Mouse (Mus musculus) kidney, postnatal 36 days (tissue): ENCODE results near the gene Dcbld2.
"Not testable (repeated sequence)": the region's sequence is repeated elsewhere in the genome, so short reads cannot be mapped to it uniquely, and the experiment has no call there.

ENCODE experiments used
- DNase-seq, 2 experiments: peaks; one replicate each; pipeline ENCODE4 v3.0.0; 2021 to 2022; ENCODE audit warnings: mixed read lengths in 2 of 2

Gene Dcbld2

DNA sequence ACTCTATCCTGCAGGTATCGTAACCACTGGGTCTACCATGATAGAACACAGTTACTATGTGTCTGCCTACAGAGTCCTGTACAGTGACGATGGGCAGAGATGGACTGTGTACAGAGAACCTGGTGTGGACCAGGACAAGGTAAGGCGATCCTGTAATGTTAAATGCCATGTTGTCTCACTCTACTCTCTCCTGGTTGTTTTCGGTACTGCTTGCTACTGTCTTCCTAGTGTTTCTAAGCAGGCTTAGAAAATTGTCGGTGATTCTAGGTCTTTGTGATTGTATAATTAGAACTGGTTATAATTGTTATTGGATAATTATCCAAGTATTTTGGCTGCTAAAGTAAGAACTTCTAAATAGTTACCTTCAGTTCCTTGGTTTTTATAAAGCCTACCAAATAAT, 43.4 kb downstream of the Dcbld2 start:
- DNase-seq: no peak

DNA sequence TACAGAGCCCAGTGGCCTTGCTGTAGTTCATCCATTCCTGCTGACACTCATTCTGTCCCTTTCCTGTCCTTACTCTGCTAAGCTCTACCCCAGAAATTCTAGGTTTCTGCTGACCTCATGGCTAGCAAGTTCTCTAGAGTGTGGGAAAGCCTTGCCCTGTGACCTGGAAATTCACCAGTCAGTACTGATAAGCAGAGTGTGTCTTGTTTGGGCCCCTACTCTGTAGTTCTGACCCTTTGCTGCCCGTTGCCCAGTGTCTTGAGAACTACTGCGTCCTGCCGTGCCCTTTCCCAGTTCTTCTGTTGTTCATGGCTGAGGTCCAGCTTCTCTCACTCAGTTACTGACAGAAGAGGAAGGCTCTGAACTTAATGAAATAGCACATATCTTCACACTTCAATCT, 44.9 kb downstream of the Dcbld2 start:
- peak; percentile 56 to 63 for DNase-seq

DNA sequence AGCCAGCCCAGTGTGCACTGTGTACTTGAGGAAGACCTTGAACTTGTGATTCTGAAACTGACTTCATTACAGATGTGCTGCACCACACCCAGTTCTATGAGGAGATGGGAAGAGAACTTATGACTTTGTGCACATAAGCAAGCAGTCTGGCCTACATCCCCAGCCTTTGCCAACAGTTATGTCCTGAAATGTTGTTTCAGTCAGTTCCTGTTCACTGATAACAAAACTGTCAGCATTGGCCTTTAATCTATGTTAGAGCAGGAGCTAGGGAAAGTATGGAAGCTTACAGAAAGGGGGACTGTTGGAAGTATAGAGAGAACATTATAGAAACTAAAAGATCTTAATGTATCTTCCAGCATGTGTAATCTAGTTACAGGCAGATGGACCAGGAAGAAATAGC, 45.6 kb downstream of the Dcbld2 start:
- no peak for DNase-seq

DNA sequence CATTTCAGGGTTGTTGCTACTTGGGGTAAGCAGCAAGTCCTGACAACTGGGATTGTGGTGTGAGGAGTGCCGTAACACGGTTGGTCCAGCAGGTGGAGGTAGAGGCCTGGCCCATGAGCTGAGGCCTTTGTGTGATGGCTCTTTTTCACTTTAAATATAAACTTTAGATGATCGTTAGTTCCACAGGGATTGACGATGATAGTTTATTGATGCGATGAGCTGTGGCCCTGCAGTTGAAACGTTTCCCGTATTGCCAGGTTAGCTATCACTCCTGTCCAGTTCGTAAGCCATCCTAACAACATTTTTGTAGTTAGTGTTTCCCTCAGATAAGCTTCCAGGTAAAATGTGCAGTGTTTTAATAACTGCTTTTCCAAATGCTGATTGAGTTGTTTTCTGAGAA, 46.4 kb downstream of the Dcbld2 start:
- peak; percentile 65 to 78 for DNase-seq

DNA sequence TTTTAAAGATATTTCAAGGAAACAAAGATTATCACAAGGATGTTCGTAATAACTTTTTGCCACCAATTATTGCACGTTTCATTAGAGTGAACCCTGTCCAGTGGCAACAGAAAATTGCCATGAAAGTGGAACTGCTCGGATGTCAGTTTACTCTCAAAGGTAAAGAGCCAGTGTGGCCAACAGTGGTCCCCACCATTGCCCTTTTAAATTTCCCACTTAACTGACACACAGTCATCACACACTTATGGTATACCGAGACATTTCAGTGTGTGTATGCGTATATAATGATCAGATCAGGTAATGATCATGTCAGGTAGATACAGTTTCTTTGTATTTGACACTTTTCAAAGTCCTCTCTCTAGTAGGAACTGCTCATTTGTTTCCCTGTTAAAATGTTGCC, 46.9 kb downstream of the Dcbld2 start:
- no peak for DNase-seq

DNA sequence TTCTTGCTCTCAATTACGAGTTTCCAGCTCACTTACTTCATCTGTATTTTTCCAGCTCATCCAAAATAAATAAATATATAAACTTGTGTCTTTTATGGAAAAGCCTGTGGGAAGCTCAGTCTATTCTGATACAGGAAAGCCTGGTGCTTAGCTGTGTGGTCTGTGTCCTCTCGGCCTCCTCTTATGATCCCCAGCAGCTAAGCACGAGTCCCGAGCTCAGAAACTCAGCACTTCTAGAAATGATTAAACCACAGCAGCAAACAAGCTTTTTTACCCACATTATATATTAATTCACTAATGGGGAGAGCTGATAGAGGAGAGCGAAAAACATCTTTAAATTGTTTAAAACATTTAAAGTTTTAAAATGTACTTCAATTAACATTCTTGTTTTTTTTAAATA, 48.2 kb downstream of the Dcbld2 start:
- peak; percentile 36 to 49 for DNase-seq

DNA sequence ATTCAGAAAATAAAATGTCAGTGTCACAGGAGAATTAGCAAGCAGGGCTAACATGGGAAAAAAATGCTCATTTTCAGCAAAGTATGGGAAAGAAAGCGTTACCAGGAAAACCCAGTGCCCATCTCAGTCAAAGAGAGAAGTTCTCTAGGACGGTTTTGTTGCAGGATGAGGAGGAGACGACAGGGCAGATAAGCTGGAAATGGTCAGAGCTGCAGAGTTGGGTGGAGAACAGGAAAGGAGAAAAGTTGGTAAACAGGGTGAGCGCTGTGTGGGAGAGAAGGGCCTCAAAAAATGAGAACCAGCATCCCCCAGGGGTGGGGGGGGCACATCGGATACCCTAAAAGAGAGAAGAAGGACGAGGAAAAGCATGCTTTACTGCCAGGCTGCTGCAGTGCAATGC, 48.7 kb downstream of the Dcbld2 start:
- DNase-seq: no peak

DNA sequence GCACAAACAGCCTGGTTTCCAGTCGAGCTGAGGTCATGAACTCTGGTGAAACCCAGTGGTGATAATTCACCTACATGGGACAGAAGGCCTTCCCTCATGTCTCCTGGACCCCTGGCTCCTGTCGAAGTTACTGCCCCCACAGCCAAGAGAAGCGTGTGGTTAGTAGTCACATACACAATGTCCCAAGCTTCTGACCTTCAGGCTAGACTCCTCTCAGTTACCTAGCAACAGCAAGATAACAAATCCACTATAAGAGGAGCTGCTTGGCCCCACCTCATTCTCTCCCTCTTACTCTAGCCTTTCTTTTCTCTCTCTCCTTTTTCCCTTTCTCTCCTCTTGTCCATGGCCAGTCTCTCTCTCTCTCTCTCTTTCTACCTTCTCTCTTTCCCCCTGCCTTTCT, 51.7 kb downstream of the Dcbld2 start:
- not testable (repeated sequence) for DNase-seq

DNA sequence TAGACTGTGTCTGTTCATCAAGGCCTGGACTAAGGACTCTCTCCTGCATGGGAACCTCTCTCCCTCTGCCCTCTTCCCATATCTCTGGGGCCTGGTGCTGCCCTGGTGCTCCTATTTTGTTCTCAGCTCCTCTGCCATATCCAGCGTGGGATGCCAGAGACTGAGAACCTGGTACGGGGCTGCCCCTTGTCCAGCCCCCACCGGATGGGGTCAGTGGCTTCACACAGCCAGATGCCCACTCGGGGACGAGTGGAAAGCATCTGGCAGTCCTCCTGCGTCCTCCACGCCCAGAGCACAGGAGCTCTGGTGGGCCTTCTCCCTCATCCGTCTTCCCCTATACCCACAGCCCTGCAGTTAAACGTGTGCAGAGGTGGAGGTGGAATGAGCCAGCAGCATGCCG, 52.1 kb downstream of the Dcbld2 start:
- DNase-seq: no peak

DNA sequence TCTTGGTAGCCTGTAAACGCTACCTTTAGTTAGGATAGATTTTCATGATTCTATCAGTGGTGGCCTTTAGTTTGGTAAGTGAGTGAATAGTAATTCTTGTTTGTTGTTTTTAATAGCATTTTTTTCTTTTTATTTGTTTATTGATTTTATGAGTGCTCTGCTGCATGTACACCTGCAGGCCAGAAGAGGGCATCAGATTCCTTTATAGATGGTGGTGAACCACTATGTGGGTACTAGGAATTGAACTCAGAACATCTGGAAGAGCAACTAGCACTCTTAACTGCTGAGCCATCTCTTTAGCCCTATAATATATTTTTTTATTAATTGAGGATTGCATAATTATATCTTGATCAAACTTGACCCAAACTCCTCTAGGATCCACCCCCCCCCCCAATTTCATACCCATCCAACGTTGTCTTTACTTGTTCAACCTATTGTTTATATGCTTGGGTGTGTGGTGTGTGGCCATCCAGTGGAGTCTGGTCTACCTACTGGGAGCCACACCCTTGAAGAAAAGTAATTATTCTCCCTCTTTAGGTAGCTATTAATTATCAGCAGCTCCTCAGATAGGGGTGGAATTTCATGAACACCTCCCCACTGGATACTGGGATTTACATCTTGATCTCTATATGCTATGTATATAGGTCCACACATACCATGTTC, 53.7 kb downstream of the Dcbld2 start:
- DNase-seq: no peak

DNA sequence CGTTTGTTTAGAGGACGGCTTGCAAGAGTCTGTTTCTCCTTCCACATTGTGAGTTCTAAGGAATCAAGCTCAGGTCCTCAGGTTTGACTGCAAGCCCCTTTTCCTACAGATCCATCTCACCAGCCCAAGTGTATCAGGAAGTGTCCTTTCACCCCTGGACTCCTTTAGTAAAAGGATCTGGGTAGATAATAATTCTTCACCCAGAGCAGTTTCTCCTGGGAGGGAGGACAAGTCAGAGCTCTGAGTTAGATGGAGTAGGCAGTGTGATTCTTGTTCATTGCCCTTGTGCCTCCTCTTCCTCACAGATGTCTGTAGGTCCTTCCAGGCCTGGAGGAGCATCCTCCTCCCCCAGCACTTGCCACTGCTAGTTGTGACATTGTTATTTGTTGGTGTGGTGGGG, 54.3 kb downstream of the Dcbld2 start:
- no peak for DNase-seq

DNA sequence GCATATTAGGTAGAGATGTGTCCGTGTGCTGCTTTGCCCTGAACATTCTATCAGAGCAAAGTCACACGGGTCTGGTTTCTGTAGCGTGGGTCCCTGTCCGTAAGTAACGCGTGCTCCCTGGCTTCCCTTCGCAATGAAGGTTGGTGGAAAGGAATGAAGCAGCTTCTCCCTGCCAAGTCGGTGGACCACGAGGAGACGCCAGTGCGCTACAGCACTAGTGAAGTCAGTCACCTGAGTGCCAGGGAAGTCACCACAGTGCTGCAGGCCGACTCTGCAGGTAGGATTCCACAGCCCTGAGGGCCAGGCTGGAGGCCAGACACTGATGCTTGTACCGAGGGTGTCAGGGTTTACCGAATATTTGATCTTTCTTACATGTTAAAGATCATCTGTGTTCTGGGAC, 55.8 kb downstream of the Dcbld2 start:
- peak; percentile 62 to 71 for DNase-seq

DNA sequence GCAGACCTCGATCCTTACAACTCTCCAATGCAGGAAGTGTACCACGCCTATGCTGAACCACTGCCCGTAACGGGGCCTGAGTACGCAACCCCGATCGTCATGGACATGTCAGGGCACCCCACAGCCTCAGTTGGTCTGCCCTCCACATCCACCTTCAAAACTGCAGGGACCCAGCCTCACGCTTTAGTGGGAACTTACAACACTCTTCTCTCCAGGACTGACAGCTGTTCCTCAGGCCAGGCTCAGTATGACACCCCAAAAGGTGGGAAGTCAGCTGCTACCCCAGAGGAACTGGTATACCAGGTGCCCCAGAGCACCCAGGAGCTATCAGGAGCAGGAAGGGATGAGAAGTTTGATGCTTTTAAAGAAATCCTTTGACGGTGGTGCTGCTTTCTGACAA, 57.2 kb downstream of the Dcbld2 start:
- DNase-seq: no peak

DNA sequence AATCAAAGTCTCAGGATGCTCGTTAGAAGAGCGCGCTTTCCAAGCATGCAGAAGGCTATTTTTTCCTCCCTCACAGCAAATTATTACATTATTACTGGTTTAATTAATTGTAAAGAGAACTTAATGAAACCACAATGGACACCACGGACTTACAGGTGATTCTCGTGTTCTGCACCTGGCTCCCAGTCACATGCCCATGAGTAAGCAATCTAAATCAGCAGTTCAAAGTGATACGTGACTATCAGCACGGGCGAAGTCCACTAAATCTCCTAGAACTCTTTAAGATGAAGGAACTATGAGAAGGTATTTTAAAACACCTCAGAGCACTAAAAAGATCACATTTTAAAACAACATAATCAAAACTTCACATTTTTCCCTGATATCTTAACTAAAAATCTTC, 61.8 kb downstream of the Dcbld2 start:
- DNase-seq: no peak

DNA sequence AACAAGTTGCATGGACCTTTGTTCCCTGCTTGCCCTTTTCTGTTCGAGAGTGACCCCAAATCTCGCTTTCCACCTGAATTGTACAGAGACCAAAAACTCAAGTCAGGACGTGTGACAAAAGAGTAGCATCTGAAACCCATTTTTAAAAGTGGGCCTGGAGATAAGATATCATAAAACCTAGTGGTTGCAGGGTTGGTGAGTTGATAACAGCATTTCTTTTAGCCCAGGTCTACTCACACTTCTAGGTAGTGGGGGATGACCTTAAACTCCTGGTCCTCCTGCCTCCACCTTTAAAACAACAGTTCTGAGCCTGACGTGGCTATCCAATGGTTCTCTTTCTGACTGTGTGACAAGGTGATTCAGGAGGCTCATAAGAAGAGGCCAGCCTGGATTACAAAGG, 62.6 kb downstream of the Dcbld2 start:
- DNase-seq: no peak

DNA sequence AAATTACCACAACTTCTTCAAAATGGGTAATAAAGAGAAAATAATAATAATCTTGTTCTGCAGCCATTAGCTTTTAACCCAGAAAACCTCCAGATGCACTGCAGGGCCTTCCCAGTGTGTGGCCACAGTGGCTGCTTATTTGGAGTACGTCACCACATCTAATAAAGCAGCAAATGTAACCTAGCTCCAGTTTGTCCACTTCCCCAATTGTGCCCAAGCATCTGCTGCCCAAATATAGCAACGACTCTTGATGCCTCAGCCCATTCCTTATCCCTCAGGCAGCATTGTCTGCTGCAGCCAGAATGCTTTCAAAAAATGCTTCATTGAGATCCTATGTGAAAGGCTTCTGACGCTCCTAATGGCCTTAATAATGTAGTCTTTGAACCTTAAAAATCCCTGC, 66.6 kb downstream of the Dcbld2 start:
- no peak for DNase-seq

DNA sequence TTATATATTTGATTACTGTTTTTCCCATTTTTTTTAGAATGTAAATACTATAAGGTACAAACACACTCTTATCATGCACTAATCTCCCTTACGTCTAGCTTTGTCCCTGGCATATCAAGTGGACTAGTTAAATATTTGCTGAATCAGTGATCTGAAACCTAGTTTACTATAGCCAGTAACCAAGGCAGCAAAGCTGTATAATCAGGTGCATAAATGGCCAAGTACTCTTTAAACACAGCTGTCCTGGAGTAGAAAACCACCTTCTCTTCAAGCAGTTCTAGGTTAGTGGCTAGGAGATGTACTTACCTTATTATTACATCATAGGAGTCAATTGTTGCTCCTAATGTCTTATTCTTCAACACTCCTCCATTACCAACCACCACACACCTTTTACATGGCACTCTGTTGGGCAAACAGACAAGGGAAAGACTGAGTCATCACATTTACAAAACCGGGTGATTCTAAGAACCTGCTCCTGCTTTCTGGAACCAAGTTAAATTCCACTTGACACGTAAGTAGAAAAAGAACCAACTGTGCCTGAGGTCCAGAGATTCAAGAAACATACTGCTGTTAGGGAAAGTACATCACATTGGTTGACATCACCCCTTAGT, 67.4 kb downstream of the Dcbld2 start:
- peak in 1 of 2 experiments; percentile 33 for DNase-seq

DNA sequence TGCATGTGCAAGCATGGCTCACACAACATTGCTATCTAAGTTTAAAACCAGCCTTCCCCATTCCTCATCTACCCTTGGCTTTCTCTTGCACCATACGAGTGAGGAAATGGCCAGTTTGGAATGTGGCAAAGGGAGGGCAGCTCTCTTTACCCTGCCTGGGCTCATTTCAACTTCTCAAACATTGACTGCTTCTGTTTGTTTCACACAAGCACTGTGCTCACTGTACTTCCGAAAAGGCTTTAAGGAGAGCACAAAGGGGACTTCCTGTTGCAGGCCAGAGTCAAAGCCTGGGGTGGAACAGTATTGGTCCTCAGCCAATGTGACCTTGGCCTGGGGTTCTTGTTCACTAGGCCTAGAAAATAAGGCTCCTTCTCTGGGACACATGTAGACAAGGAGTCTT, 68.1 kb downstream of the Dcbld2 start:
- DNase-seq: peak; percentile 68 to 71

DNA sequence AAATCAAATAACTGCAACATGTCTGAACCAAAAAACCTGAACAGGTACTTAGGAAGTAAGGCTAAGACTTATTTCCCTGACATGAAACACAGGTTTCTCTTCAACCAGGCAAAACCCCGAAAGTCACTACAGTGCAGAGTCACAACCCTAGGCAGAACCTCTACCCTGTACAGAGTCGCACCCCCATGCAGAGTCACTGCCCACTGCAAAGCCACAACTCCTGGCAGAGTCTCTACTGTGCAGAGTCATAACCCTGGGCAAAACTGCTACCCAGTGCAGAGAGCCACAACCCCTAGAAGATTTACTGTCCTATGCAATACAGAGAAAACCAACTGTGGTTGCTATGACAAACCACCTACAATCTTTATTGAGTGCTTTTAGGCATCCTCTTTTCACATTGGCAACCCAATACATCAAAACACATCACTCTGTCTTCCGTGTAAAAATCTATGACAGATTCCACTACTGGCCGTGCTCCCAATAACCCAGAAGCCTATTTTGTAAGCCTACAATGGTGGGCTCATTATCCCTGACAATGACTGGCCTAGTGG, 71.7 kb downstream of the Dcbld2 start:
- DNase-seq: no peak

DNA sequence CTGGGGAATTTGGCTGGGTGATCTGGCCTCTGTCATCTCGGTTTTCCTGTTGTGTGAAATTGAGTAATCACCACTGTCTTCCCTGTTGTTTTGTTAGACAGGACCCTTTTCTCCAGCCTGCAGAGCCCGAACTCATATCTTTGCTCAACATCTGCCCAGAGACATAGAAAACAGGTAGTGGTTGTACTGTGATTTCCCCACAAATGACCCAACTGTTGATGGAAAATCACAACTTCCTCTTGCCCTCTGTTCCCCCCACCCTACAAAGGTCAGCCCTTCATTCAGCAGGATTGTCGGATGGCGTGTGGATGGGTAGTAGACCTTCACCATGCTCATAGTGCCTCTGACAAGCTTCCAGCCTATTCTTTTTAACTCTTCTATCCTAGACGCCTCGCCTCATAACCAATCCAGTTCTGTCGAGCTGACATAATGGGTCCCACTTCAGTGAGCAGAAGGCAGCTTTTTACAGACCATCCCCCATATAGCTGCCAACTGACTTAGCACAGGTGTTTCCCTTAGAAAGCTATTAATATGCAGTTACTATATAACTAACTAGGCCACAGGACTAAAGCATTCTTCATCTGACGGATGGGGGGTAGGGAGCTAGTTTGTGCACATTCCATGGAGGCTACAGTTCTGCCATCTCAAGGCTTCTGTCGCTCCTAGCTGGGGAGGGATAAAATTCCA, 73.1 kb downstream of the Dcbld2 start:
- DNase-seq: peak; percentile 52 to 81

DNA sequence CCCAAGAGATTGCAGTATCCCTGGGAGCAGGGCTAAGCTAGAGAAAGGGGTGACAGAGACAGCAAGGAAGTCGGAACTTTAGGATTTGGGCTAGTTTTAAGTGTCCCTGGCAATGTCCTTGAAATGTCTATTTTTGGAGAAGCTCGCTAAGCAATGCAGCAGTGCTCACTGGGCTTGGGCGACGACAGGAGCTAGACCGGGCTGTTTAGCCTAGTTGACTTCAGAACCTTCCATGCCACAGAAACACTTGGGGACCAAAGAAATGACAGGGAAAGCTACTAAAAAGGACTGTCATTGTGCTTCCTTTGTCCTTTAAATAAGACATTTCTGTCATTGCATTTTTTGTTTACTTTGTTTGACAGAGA, 73.6 kb downstream of the Dcbld2 start:
- peak in 1 of 2 experiments; percentile 46 for DNase-seq

DNA sequence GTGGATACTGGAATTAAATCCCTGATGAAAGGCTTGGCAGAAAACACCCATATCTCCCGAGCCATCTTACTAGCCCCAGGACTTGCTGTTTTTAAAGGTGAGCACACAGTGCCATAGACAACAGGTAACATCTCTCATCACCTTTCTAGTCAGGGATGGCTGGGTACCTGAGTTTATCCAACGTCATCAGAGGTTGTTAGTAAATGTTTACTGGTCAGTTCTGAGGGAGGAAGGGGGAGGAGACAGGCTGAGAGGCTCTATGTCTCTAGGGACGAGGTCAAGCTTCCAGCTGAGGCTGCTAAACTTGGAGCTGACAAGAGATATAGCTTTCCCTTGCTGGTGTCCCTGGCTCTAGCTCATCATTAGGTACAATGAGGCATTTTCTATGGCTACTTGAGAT, 74.1 kb downstream of the Dcbld2 start:
- peak; percentile 41 to 57 for DNase-seq

DNA sequence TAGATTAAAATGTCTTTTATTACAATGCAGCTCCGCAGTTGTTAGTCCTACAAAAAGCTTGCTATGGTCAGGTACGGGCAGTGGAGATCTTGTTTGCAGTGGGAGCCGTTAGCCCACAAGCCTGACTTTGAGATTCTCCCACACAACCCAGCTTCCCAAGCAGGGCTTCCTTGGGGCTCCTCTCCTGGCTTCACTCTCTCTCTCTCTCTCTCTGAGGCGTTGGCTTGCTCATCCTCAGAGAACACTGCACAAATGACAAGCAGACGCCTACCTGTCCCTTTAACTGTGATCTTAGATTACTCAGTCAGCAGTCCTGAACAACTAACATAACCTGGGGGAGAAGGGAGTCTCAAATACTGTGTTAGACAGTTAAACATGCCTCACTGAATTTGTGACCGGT, 79.6 kb downstream of the Dcbld2 start:
- no peak for DNase-seq

DNA sequence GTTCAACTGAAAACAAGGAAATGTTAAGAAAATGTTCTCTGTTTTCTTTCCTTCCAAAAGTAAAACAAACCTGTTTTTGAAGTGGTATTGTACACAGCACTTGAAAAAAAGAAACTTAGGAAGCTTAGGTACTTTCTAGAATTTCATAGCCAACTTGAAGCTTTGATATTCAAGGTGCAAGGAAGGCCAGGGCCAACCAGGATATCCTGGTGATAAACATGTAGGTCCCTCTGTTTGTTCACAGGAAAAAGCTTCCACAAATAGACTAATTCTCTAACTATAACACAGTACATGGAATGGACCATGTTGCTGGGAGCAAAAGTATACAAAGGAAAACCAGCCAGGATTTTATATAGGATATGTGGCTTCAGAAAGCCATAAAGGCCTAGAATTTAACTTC, 88.5 kb downstream of the Dcbld2 start:
- no peak for DNase-seq
